Mouse (Mus musculus): ENCODE results near the gene Eef1b2.
"Not testable (repeated sequence)": the region's sequence is repeated elsewhere in the genome, so short reads cannot be mapped to it uniquely, and the experiment has no call there.

The Eef1b2 gene

DNA sequence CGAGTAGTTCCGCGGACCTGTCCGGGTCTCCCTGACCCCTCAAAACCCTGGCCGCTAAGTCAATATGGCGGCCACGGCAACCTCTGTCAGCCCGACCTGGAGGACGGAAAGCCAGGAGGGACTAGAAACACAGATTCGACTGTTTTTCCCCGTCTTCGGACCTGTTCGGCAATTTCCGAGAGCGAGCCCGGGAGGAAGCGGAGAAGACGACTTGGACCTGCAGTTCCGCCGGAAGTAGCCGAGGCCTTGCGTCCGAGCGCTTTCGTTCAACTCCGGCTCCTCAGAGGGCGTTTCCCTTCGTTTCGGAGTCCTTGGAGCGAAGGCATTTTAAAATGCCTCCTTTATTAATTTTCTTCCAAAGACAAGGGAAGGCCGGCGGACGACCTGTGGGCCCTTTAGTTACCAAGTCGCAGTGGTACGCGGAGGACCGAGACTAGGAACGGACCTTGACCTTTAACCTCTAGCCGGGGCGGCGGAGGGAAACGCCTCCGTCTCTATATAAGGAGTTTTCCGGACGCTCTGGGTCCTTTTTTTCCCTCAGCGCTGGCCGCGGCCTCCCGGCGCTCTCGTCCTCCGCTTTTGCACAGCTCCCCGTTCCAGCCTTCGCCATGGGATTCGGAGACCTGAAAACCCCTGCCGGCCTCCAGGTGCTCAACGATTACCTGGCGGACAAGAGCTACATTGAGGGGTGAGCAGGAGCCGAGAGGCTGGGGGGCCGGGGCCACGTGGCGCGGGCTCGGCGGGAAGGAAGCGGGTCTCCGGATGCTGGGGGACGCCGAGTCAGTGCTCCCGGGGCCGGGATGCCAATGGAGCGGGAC, at the start of gene Eef1b2, which contains the start of gene Ndufs1:
Gene Eef1b2 (plus strand): TSS at position 222 of the 818 bp plus-strand sequence.
Gene Ndufs1 (minus strand): TSS at position 230 of the 818 bp plus-strand sequence.
- peak; percentile 98 for DNase-seq (ENCODE audit: low read depth, low spot score)

DNA sequence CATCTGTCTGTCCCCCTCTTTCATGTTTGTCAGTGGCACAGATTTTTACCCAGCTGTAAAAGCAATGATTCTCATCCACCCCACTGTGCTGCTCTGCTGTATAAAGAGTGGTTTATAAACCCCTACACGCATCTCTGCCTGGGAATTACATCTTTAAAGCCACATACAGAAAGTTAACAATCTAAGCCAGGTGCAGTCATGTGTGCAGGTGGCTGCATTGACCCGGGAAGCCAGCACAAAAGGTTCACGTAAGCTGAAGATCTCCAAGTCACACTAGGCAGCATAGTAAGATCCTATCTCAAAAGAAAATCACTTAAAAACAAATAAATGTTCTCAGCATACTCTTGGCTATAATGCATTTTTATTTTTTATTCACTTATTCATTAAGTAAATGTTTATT, 47.4 kb upstream of the Eef1b2 start:
- no peak for DNase-seq (ENCODE audit: low read depth, low spot score)

DNA sequence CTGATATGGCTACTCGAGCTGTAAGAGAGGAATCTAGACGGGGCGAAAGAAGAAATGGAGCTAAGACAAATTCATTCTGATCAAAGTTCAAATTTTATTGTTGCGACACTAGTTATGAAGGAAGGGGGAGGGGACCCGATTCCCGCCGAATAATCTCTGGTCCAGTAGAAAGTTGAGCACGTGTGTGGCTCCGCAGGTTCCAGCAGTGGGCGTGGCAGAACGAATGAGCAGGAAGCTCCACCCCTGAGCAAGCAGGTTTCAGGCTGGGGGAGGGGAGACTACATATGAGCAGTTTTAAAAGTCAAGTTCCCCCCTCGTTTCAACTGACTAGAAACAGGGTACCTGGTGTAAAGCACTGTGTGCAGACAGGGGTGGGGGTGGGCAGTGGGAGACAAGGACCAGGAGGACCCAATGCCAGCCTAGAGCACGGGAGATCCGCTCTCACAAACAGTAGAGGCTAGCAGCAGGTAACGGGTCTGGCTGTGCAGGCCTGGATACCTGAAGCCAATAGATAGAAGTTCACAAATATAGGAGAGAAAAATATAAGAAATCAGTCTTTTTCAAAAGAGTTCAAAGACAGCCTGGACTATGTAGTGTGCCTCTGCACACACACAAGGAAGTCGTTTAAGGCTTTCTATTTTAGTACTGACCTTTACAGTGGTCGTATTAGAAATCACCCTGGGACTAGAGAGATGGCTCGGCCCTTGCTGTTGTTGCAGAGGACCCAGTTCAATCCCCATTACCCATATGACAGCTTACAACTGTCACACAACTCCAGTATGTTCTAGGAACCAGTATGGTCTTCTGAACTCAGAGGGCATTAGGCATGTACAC, 46.6 kb upstream of the Eef1b2 start:
- peak; percentile 45 for DNase-seq (ENCODE audit: low read depth, low spot score)

DNA sequence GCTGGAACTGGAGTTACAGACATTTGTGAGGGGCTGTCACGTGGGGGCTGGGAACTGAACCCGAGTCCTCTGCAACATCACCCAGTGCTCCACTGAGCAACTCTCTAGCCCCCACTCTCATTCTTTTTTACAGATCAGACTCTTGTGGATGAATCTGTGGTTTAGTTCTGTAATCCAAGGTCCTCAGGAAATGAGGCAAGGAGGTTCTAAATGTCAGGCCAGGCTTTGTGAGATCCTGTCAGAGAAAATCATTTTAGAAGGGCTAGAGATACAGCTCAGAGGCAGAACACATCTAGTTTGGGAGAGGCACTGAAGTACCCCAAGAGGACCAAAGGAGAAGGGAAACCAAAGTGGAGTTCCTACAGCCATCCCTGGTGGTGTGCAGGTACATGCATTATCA, 45.7 kb upstream of the Eef1b2 start:
- DNase-seq (ENCODE audit: low read depth, low spot score) = no peak

DNA sequence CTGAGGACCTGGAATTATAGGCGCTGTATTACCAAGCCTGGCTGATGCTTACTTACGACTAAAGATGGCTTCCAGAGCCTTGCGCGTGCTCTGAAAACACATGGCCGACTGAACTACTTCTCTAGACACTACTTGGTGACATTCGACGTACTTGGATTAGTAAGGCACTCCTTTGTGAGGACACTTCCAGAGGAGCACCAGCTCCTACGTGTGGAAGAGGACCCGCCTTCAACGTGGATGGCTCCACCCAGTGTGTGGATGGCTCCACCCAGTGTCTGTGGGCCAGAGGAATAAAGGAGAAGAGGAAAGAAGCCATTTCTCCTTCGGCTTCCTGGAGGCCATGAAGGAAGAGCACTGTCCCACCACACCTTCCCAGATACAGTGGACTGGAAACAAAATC, 44.9 kb upstream of the Eef1b2 start:
- DNase-seq (ENCODE audit: low read depth, low spot score) = no peak

DNA sequence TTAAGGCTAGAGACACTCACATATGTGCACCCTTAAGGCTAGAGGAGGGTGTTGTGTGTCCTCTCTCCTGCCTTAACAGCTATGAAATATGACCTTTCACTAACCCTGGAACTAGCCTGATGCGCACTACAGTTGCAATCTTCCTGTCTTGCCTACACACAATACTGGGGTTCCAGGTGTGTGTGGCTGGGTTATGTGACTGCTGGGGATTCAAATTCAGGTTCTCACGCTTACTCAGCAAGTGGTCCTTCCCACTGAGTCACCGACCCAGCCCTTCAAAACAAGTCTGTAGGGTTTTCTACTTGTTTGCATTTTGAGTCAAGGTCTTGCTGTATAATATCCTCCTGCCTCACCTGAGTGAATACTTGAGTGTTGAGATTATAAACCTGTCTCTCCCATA, 42.1 kb upstream of the Eef1b2 start:
- no peak for DNase-seq (ENCODE audit: low read depth, low spot score)

DNA sequence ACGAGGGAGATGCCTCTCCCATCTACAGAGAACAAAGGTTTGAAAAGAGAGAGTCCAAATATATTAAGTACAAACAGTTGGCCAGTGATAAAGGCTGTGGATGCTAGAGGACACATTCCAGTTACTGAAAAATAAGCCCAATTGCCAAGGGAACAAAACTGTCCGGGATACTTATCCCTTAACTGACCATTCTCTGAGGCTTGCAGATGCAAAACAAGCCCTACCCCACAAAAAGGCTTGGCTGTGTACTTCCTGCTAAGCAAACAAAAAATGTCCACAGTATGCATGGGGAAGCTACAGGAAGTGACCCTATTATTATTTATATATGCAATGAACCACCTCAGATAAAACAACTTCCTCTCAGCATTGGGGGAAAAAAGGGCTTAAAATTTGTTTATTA, 38.7 kb upstream of the Eef1b2 start:
- no peak for DNase-seq (ENCODE audit: low read depth, low spot score)

DNA sequence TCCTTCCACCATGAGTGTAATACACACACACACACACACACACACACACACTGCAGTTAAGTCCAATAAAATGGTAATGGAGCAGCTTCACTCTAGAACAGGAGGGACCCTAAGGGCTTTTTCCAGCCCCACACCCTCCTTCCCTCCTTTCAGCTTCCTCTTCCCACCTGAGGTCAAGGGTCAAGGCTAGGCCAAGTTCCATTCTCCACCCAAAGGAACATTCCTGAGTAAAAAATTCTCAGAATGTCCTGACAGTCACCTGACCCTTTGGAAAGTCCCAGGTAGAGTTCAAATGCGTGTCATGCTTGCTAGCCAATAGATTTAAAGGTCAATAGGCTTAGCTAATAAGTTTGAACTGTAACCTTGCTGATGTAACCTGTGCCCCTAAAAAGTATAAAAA, 38.0 kb upstream of the Eef1b2 start:
- not testable (repeated sequence) for DNase-seq (ENCODE audit: low read depth, low spot score)

DNA sequence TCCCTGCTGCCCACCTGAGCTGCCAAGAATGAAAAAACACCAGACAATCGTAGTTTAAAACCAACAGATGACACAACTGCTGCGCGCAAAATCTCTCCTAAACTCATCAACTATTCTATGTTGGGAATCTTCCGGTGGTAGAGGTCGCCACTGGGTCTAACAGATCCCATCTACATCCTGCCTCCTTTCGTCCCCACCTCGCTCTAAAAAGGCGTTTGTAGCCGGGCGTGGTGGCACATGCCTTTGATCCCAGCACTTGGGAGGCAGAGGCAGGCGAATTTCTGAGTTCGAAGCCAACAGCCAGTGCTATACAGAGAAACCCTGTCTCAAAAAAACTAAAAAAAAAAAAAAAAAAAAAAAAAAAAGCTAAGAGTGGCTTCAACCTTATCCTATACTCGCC, 36.4 kb upstream of the Eef1b2 start:
- no peak for DNase-seq (ENCODE audit: low read depth, low spot score)

DNA sequence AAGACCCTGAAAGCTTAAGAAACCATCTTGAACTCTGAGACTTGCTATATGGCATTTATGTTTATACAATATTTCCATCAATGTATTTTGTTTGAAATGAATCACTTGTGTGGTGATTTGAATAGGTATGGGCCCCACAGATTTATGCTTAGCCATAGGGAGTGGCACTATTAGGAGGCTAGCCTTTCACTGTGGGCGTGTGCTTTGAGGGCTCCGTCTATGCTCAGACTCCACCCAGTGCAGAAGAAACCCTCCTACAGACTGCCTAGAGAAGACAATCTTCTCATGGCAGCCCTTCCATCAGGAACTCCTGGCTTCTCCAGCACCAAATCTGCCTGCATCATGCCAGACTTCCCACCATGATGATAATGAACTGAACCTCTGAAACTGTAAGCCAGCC, 8.0 kb upstream of the Eef1b2 start:
- no peak for DNase-seq (ENCODE audit: low read depth, low spot score)

DNA sequence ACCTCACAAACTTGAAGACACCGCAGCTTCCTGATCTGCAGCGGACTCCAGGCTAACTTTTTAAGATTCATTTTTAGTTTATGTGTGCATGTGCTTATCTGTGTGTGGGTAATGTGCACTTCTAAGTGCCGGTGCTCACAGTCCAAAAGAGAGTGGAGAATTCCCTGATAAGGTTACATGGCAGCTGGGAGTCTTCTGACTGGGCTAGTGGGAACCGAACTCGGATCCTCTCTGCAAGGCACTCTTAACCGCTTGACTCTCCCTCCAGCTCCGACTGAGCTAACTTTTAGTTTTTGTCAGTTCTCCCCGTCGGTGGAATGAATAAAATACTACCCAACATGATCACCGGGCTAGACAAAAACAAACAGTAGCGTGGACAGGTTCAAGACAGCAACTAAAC, 772 bp upstream of the Eef1b2 start:
- no peak for DNase-seq (ENCODE audit: low read depth, low spot score)

DNA sequence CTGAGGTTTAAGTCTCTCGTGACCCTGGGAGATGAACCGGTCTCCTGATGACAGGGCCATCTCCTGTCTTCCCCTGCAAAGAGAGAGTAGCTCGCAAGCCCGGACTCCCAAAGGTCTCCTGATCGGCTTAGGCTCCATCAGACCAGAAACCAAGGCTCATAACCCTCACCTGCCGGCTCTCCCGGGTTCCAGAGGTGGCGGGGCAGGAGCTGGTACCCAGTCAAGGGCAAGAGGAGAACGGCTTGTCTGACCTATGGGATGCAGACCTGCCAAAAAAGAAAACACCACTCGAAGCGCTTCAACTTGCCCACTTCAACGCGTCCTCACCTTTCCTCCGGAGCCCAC, 394 bp upstream of the Eef1b2 start:
- DNase-seq (ENCODE audit: low read depth, low spot score) = no peak

DNA sequence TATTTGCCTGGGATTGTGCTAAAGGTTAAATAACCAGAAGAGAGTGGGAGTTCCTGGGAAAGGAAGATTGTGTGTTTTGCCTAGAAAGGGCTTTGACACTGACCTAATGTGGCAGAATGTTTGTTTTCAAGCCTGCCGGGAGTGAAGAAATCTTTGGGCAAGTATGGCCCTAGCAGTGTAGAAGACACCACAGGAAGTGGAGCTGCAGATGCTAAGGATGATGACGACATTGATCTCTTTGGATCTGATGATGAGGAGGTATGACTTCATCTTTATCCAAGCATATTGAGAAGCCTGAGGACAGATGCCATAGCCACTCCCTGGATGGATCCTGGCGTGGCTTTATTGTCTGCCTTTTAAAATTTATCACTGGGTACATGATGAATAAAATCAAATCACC, 1.7 kb downstream of the Eef1b2 start:
- no peak for DNase-seq (ENCODE audit: low read depth, low spot score)

DNA sequence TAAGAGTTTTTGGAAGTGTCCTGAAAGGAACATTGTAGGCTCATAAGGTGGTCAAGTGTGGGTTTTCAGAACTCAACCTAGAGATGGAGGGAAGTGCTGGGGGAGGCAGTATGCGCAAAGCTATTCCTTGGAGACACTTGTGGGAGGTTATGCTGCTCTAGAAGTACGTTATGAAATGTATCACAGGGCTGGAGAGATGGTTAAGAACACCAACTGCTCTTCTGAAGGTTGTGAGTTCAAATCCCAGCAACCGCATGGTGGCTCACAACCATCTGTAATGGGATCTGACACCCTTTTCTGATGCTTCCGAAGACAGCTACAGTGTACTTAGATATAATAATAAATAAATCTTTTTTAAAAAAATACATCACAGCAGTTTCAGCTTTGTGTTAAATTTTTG, 3.5 kb downstream of the Eef1b2 start:
- DNase-seq (ENCODE audit: low read depth, low spot score) = no peak

DNA sequence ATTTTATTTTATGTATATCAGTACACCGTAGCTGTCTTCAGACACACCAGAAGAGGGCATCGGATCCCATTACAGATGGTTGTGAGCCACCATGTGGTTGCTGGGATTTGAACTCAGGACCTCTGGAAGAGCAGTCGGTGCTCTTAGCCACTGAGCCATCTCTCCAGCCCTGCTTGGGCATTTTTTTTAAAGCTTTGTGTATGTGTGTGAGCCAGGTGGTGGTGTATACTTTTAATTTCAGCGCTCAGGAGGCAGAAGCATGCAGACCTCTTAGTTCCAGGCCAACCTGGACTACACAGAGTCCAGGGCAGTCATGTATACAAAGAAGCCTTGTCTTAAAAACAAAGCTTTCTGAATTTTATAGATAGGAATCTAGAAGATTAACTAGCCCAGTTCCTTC, 4.0 kb downstream of the Eef1b2 start:
- DNase-seq (ENCODE audit: low read depth, low spot score) = not testable (repeated sequence)

DNA sequence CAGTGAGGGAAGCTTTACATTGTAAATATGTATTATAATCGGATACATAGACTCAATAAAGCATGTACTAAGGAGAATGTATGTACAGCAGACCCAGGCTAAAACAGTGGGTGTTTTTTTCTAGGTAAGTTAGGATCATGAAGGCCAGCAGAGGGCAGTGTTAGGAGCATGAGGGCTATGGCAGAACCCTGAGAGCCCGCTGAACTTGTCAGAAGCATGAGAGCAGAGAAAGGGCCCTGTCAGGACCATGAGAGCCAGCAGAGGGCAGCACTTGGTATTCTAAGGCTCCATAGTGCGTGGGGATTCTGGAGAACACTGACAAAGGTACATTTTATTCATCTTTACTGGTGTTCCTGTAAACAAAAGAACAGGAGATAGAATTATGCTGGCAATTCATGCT, 4.4 kb downstream of the Eef1b2 start:
- DNase-seq (ENCODE audit: low read depth, low spot score) = peak; percentile 95

DNA sequence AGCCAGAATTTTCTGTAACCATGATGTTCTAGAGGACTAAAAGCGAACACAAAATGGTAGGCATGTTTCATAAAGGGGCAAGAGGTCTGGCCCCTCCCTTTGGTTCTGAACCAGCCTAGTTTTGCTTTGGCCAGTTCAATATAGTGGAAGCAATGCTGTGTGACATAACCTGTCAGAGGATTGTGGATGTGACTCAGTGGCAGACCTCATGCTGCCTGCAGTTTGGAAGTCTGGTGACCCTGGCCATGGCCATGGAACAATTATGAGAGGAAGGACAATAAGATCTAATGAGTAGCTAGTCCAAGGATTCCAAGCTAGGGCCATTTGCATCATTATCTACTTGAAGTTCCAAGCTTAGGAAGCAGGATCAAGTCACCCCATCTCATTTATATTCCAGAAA, 4.9 kb downstream of the Eef1b2 start:
- no peak for DNase-seq (ENCODE audit: low read depth, low spot score)

DNA sequence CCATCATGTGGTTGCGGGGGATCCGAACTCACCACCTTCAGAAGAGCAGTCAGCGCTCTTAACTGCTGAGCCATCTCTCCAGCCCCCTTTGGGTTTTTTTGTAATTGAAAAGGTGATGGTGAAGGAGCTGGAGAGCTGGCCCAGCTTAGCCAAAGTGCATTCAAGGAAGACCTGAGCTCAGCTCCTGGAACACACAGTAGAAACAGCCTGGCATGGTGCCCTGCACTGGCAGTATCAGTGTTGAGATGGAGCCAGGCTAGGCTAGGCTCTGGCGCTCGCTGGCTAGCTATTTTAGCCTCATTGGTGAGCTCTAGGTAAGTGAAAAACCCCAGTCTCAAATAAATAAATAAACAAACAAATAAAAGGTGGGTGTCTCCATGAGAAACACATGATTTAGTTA, 5.6 kb downstream of the Eef1b2 start:
- no peak for DNase-seq (ENCODE audit: low read depth, low spot score)

DNA sequence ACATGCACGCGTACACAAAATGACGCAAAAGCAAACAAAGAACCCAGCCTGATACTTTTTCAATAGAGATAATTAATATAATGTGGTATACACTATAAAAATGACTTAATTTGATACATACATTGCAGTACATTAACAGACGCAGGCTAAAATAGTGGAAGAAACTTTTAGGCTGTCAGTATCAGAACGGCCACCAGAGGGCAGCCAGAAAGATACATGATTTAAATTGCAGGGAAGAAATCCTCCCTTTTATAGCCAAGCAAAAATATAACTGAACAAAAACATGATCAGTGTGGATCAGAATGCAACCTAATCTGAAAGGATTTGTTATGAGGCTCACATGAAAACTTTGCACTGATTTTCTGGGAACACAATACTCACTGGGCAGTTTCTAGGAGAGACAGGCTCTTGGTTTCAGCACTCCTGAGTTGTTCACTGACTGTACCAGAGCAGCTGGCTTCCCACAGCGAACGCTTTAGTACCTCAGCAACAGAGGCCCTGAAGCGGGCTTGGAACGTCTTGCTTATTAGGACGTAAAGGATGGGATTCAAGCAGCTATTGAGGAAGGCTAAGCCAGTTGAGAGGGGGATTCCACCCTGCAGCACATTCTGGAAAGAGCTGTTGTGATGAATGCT, 6.1 kb downstream of the Eef1b2 start:
- DNase-seq (ENCODE audit: low read depth, low spot score) = peak; percentile 54

DNA sequence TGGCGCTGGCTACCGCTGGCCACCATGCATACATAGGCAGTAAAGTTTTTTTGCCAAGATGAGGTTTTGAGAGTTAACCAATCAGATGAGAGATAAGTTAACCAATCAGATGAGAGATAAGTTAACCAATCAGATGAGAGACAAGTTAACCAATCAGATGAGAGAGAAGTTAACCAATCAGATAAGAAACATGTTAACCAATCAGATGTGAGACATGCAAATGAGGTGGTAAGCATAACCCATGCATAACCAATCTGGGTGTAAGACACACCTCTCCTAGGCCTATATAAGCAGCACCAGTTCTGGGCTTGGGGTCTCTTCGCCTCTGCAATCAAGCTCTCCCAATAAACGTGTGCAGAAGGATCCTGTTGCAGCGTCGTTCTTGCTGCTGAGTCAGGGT, 8.8 kb downstream of the Eef1b2 start:
- not testable (repeated sequence) for DNase-seq (ENCODE audit: low read depth, low spot score)

DNA sequence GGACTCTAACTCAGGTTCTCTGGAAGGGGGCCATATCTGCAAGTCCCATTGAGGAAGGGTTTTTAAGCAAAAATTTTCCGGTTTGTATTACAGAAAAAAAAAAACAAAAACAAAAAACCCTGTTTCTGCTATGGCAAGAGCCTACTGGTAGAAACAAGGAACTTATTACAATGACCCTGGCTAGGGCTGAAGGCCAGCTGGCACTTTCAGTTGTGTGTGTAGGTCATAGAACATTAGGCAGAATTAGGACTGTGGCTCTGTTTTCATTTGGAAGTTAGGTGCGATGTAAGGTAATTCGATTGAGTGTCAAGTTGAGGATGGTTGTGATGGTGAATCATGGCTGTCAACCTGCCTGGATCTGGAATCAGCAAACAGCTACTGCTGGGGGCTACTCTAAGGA, 11.9 kb downstream of the Eef1b2 start:
- no peak for DNase-seq (ENCODE audit: low read depth, low spot score)

DNA sequence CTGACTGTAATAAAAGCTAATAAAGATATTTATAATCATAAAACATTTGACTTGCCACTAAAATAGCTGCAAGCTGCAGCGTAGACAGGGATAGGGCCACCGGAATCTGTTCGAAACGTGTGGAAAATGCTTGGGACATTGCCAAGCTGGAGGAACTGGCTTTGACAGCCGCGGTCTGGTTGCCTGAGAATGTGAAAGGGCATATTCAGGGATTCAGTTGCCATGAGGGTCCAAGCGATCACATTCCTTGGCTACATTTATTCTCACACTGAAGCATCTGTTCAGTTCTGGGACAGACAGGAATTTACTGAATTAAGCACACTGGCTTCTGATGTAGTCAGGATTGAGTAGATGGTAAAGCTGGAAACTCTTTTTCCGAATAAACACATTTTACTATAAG, 14.2 kb downstream of the Eef1b2 start:
- no peak for DNase-seq (ENCODE audit: low read depth, low spot score)
